Mouse (Mus musculus): ENCODE data around the gene Tekt3. TPM values are rescaled to one million over a fixed set of nuclear protein-coding genes. Genes with fewer than 3 reads are reported as not detected.

The Tekt3 gene
- polyA plus RNA-seq, 1 experiment = not detected

GRCm38 (mm10) chr11:63143486-63143885, 82.0 kb downstream of the Tekt3 start:
- H3K27ac ChIP-seq (ENCODE audit: insufficient read depth, low read depth, low read length) = no peak overlapping the region
- H3K27me3 ChIP-seq (ENCODE audit: control insufficient read depth, insufficient read depth, low read length) = no peaks in the 10 kb centered on the region
- WGBS = 65% methylated on average over 8 of the region's 8 CpGs
- TF ChIP-seq POLR2A (IDR thresholded peaks at IDR 0.05; ENCODE audit: low read depth, low read length) (no peak), CTCF (IDR thresholded peaks at IDR 0.05; ENCODE audit: extremely low read depth, insufficient read length, insufficient replicate concordance, low read depth, low read length) (no peak)
- H3K4me1 ChIP-seq (ENCODE audit: control insufficient read depth, insufficient read depth, insufficient read length, low read length) = no peaks in the 10 kb centered on the region
- no peak overlapping the region for H3K4me3 ChIP-seq (ENCODE audit: low read depth, low read length)
- peaks cover 16% of the 10 kb centered on the region for H3K36me3 ChIP-seq (ENCODE audit: control insufficient read depth, insufficient read depth, low read length)

Other genes starting within 250 kb of the Tekt3 start
- gene Trim16, start 241.4 kb upstream of the Tekt3 start, polyA plus RNA-seq (2012; rRNA removed) = 3.8 and 10.9 TPM in 2 replicates
- 0.06 and 0.37 TPM in 2 replicates for gene Fbxw10, start 214.6 kb upstream of the Tekt3 start, polyA plus RNA-seq (2012; rRNA removed)
- gene Tvp23b, start 182.2 kb upstream of the Tekt3 start, polyA plus RNA-seq (2012; rRNA removed) = 3.3 and 5.5 TPM in 2 replicates
- not detected in 2 replicates for gene Cdrt4, start 110.5 kb upstream of the Tekt3 start, polyA plus RNA-seq (2012; rRNA removed)
- gene Pmp22, start 67.3 kb downstream of the Tekt3 start, polyA plus RNA-seq (2012; rRNA removed) = 24.9 and 1,148 TPM in 2 replicates